Mouse (Mus musculus) hindbrain, embryonic 11.5 days (tissue): ENCODE measurements around the gene Ankrd33b. TPM values are rescaled to one million over a fixed set of nuclear protein-coding genes. Genes with fewer than 3 reads are reported as not detected.

Experiments used
- ATAC-seq: fragments of 200-750 bp; cut with Nextera tagmentation; 2 replicates; pipeline ENCODE4 v1.8.0; 2017; ENCODE audit warnings: mild to moderate bottlenecking, moderate TSS enrichment, moderate library complexity; ENCODE audit not compliant: low FRiP score
- DNase-seq: peaks from one replicate; pipeline ENCODE4 v3.0.0-alpha.2; 2015; ENCODE audit warnings: low spot score
- H3K27ac ChIP-seq: fragments of 300-500 bp; sonication (generic); 2 replicates; pipeline ENCODE4 v1.5.1; 2014; ENCODE audit warnings: mild to moderate bottlenecking, low read depth, low read length
- H3K27me3 ChIP-seq: fragments of 300-500 bp; sonication (generic); 2 replicates; pipeline ENCODE4 v1.6.1; 2014; ENCODE audit warnings: mild to moderate bottlenecking, low read length, moderate library complexity, mixed read lengths; ENCODE audit not compliant: control insufficient read depth, insufficient read depth
- H3K36me3 ChIP-seq: fragments of 300-500 bp; sonication (generic); 2 replicates; pipeline ENCODE4 v1.6.1; 2014; ENCODE audit warnings: mild to moderate bottlenecking, low read length, moderate library complexity, mixed read lengths; ENCODE audit not compliant: control insufficient read depth, insufficient read depth
- H3K4me1 ChIP-seq: fragments of 300-500 bp; sonication (generic); replicated peaks from 2 replicates; pipeline ENCODE4 v1.6.1; 2014; ENCODE audit warnings: low read length, mixed read lengths; ENCODE audit not compliant: control insufficient read depth, insufficient read depth
- H3K4me2 ChIP-seq: fragments of 300-500 bp; sonication (generic); replicated peaks from 2 replicates; pipeline ENCODE4 v1.6.1; 2014; ENCODE audit warnings: mild to moderate bottlenecking, low read depth, low read length
- H3K4me3 ChIP-seq: fragments of 300-500 bp; sonication (generic); 2 replicates; pipeline ENCODE4 v1.5.1; 2014; ENCODE audit warnings: low read depth, low read length
- H3K9ac ChIP-seq: fragments of 300-500 bp; sonication (generic); 2 replicates; pipeline ENCODE4 v1.6.1; 2014; ENCODE audit warnings: low read depth, low read length
- H3K9me3 ChIP-seq: fragments of 300-500 bp; sonication (generic); 2 replicates; pipeline ENCODE4 v1.6.1; 2016; ENCODE audit warnings: low read length; ENCODE audit not compliant: control insufficient read depth
- WGBS: fragments of 180-500 bp; shearing (Covaris S2); extraction: QIAGEN DNeasy Blood & Tissue Kit; methylation state at CpG from one replicate; pipeline ENCODE4 v1.1.7; 2014; 5-methylcytosine and 5-hydroxymethylcytosine counted together
- polyA plus RNA-seq: library from polyadenylated mRNA; unstranded; fragments of >200 nt; fragmentation: Nextera tagmentation; extraction: Ambion mirVana; gene quantifications from 2 replicates; pipeline ENCODE4 v1.2.1, GENCODE M21; 2014

Gene Ankrd33b
- polyA plus RNA-seq, 1 experiment from 2014 or later: 0.31 TPM

DNA sequence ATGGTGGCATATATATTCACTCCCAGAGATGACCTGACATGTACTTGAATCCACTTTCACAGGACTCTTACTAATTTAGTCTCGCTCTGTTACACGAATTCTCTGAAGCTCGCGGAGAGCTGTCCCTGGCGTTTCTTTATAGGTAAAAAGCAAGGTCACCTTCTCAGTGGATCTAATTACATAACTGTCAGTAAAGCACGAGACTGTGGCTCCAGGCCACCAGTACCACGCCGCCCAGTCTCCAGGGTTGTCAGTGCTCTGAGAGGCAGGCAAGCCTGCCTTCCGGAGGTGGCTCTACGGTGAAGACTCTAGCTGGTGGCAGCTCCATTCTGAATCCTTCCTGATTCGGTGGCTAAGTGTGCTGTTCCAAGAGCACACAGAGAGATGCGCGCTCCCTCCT is 43.0 kb downstream of the Ankrd33b start:
- no peak for DNase-seq
- Histone ChIP-seq H3K9ac (no peak overlapping the region), H3K27me3 (no peaks in the 10 kb centered on the region), H3K4me3 (no peak overlapping the region), H3K4me1 (no peaks in the 10 kb centered on the region), H3K36me3 (no peaks in the 10 kb centered on the region), H3K27ac (no peak overlapping the region), H3K4me2 (no peak overlapping the region), H3K9me3 (no peaks in the 10 kb centered on the region)
- WGBS: 87% methylated on average over 13 of the region's 13 CpGs
- no peak for ATAC-seq

DNA sequence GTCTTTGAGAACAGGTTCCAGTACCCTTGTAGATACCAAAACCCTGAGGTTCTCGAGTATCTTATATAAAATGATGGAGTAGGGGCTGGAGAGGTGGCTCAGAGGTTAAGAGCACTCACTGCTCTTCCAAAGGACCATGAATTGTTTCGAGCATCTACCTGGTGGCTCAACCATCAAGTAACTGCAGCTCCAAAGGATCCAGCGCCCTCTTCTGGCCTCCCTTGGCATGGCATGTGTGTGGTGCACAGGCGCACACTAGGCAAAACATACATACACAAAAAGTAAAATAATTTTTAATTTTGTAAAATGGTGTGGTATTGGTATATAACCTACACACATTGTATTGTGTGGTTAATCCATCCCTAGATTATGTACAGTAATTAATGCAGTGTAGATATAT is 43.8 kb downstream of the Ankrd33b start:
- DNase-seq: no peak
- no peak overlapping the region for H3K9ac ChIP-seq
- no peaks in the 10 kb centered on the region for H3K27me3 ChIP-seq
- no peak overlapping the region for H3K27ac ChIP-seq
- H3K4me3 ChIP-seq: no peak overlapping the region
- no peaks in the 10 kb centered on the region for H3K36me3 ChIP-seq
- WGBS: 75% methylated on average over 4 of the region's 4 CpGs
- H3K4me1 ChIP-seq: no peaks in the 10 kb centered on the region
- no peak overlapping the region for H3K4me2 ChIP-seq
- ATAC-seq: no peak
- H3K9me3 ChIP-seq: no peaks in the 10 kb centered on the region

DNA sequence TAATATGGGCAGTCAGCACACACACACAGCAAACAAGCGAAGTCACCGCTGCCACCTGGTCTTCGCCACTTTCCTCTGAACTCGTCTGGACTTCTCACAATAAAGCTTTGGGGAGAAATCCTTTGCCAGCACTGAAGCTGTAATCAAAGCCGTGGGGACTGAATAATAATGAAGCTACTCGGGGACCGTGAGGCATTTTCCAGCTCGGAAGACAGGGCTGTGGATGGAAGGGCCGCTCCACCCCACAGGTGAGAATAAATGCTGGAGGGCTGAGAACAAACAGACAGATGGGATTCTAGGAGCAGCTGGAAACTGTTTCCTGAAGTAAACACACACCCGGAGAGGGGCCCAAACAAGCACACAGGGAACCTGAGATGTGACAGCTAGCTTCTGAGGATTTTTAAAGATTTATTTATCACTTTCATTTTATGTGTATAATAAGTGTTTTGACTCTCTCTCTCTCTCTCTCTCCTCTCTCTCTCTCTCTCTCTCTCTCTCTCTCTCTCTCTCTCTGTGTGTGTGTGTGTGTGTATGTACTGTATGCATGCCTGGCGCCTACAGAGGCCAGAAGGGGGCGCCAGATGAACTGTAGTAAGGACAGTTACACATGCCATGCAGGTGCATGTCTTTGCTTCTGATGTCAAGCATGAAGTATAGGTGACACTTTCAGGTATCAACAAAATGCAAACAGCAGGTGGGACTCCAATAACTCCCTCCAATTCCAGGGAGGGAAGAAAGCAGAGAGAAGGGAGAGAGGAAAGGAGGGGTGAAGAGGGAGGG is 46.7 kb downstream of the Ankrd33b start:
- H3K36me3 ChIP-seq: no peaks in the 10 kb centered on the region
- ATAC-seq (no peak), DNase-seq (no peak)
- WGBS: 68% methylated on average over 12 of the region's 12 CpGs
- no peak overlapping the region for H3K4me2 ChIP-seq
- no peak overlapping the region for H3K27ac ChIP-seq
- H3K9ac ChIP-seq: no peak overlapping the region
- H3K4me3 ChIP-seq: no peak overlapping the region
- no peaks in the 10 kb centered on the region for H3K9me3 ChIP-seq
- no peaks in the 10 kb centered on the region for H3K27me3 ChIP-seq
- peaks cover 3% of the 10 kb centered on the region; the same call in 1 of the 2 replicates for H3K4me1 ChIP-seq

DNA sequence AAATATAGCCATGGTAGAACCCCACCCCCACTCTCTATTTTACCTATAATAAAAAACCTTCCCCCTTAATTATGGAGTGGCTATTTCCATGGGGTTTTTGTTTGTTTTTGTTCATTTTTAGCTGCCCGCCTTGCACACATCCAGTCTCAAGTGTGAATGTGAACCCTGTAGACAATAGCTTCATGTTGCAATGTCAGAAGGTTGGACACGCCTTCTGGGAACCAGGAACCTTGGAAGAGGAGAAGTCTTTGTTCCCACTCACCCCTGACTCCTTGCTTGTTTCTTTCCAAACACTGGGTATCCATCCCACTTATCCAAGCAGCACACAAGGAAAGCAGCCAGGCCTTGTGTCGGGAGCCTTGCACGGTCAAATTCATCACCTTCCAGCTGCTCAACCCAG is 48.5 kb downstream of the Ankrd33b start:
- Histone ChIP-seq H3K4me2 (no peak overlapping the region), H3K4me3 (no peak overlapping the region), H3K9me3 (no peaks in the 10 kb centered on the region), H3K9ac (no peak overlapping the region), H3K27me3 (no peaks in the 10 kb centered on the region), H3K4me1 (peaks cover 3% of the 10 kb centered on the region; the same call in 1 of the 2 replicates), H3K36me3 (no peaks in the 10 kb centered on the region), H3K27ac (no peak overlapping the region)
- WGBS: 32% methylated on average over 4 of the region's 4 CpGs
- ATAC-seq: no peak
- DNase-seq: no peak

DNA sequence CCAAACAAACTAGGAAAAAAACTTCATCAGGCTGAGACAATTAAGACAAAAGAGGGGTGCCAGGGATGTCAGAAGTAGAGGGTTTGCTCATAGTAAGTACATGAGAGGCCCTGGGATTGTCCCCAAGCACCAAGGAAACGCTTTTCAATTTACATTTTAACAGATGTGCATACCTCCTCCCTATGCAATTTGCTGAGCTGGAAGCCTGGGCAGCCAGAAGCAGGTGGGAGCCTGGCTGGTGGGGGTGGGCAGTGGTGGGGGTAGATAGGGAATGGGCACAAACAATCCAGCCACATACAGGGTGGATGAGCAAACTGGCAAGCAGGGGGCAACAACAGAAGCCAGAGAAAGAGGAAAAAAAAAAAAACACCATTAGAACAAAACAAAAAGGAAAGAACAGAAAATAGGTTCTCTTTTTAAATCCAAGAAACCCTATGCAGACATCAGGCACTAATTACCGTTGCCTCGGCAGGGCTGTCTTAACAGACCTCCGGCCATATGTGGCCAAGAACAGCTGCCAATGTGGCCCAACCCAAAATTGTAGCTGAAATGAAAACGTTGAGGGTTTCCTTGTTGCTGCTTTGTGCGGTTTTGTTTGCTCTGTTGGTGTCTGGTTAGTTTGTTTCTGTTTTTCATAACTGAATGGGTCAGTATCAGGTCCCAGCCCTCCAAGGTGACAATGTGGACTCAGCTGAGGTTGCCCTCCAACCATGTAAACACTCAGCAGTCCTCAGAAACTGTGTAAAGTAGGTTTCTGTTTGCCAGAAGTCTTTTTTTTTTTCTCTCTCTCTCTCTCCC is 49.2 kb downstream of the Ankrd33b start:
- DNase-seq (no peak), ATAC-seq (no peak)
- Histone ChIP-seq H3K27me3 (no peaks in the 10 kb centered on the region), H3K27ac (no peak overlapping the region; the same call in 1 of the 2 replicates), H3K9me3 (no peaks in the 10 kb centered on the region), H3K36me3 (no peaks in the 10 kb centered on the region), H3K4me2 (no peak overlapping the region), H3K9ac (0 out of 2 replicates have a peak overlapping the region, but pooled peaks have one; percentile 31), H3K4me3 (no peak overlapping the region), H3K4me1 (peaks cover 3% of the 10 kb centered on the region; the same call in 1 of the 2 replicates)
- WGBS: 44% methylated on average over 6 of the region's 6 CpGs

DNA sequence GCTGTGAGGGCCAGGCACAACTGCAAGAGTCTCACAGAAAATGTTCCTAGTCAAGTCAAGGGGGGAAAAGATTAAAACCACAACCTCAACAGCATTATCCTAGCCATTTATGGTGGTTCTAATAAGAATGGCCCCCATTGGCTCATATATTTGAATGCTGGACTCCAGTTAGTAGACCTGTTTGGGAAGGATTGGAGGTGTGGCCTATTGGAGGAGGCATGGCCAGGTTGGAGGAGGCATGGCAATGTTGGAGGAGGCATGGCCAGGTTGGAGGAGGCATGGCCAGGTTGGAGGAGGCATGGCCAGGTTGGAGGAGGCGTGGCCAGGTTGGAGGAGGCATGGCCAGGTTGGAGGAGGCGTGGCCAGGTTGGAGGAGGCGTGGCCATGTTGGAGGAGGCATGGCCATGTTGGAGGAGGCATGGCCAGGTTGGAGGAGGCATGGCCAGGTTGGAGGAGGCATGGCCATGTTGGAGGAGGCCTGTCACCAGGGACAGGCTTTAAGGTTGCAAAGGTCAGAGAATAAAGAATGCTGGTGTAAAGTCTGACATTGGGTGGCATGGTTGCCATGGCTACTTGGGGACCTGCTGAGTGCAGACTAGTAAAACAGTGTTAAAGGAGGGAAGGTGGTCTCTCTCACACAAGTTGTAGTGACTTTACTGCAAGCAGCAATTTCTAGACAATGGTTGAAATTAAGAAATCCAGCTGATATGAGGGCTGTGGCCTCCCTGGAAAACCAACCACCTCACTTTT is 50.3 kb downstream of the Ankrd33b start:
- no peaks in the 10 kb centered on the region for H3K27me3 ChIP-seq
- no peak overlapping the region for H3K4me3 ChIP-seq
- H3K4me2 ChIP-seq: no peak overlapping the region
- ATAC-seq (no peak), DNase-seq (no peak)
- H3K9me3 ChIP-seq: no peaks in the 10 kb centered on the region
- no peak overlapping the region; the same call in 1 of the 2 replicates for H3K27ac ChIP-seq
- peaks cover 3% of the 10 kb centered on the region; the same call in 1 of the 2 replicates for H3K4me1 ChIP-seq
- H3K9ac ChIP-seq: no peak overlapping the region
- 90% methylated on average over 3 of the region's 3 CpGs for WGBS
- no peaks in the 10 kb centered on the region for H3K36me3 ChIP-seq

DNA sequence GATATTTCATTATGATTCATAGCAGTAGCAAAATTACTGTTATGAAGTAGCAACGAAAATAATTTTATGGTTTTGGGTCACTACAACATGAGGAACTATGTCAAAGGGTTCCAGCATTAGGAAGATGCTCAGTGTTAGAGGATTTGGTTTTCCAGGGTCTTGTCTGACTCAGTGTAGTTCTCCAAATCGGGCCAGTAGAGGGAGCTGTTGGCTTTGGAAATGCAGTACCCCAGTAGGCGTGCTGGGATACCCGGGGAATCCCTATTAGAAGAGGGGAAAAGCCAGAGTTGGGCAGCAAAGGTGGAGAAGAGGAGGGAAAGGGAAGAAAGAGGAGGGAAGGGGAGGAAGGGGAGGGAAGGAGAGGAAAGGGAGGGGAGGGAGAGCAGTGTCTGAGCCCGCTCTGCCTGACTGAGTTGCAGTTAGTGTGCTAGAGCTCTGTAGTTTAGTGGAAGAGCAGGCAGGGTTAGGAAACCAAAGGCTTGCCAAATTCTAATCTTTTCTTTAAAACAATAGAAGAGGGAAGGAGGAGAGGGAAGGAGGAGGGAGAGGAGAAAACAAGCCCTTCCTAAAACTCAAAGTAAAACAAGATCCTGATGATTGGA is 51.8 kb downstream of the Ankrd33b start:
- 6% methylated on average over 5 of the region's 5 CpGs for WGBS
- Histone ChIP-seq H3K4me3 (no peak overlapping the region), H3K4me1 (peaks cover 3% of the 10 kb centered on the region; the same call in 1 of the 2 replicates), H3K9ac (no peak overlapping the region), H3K4me2 (no peak overlapping the region), H3K9me3 (no peaks in the 10 kb centered on the region), H3K27ac (no peak overlapping the region), H3K36me3 (no peaks in the 10 kb centered on the region), H3K27me3 (no peaks in the 10 kb centered on the region)
- ATAC-seq (peak; percentile 79; the same call in 1 of the 2 replicates), DNase-seq (peak; percentile 90)

DNA sequence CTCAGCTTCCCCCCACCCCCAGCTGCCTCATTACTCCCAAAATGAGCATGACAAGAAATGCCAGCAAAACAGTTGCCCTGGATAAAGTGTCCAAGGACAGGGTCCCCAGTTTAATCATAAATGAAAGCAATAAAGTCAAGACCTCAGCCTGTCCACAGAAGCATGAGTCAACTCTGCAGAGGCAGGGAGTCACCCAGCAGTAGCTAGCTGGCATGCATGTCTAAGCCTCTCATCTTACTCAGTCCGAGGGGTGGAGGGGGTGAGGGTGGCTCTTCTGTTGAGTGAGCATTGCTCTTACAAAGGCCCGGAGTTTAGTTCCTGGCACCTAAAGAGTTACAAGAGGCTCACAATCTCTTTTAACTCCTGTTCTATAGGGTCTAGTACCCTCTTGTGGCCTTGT is 55.5 kb downstream of the Ankrd33b start:
- Histone ChIP-seq H3K4me3 (no peak overlapping the region), H3K36me3 (no peaks in the 10 kb centered on the region), H3K9ac (no peak overlapping the region), H3K27ac (no peak overlapping the region), H3K9me3 (no peaks in the 10 kb centered on the region), H3K27me3 (no peaks in the 10 kb centered on the region), H3K4me1 (no peaks in the 10 kb centered on the region), H3K4me2 (no peak overlapping the region)
- WGBS: 74% methylated on average over 2 of the region's 2 CpGs
- ATAC-seq (no peak), DNase-seq (no peak)
